Mouse (Mus musculus) kidney, adult 2 months (tissue): ENCODE results near the gene Limd1. TPM values are rescaled to one million over a fixed set of nuclear protein-coding genes. Genes with fewer than 3 reads are reported as not detected.
A peak's percentile ranks its signal among the peaks of the same experiment; 100 is the strongest.

Experiments used
- DNase-seq: peaks from one replicate; pipeline ENCODE4 v3.0.0; 2021
- H3K27ac ChIP-seq: fragments of 200-500 bp; 2 replicates; pipeline ENCODE4 v1.5.1; 2012; ENCODE audit warnings: low read depth, low read length, control low read depth, inconsistent platforms; ENCODE audit not compliant: insufficient read depth
- H3K27me3 ChIP-seq: fragments of 200-500 bp; replicated peaks from 2 replicates; pipeline ENCODE4 v1.6.1; 2012; ENCODE audit warnings: mild to moderate bottlenecking, moderate library complexity, low read length, inconsistent platforms; ENCODE audit not compliant: control insufficient read depth, insufficient read depth
- H3K36me3 ChIP-seq: fragments of 200-500 bp; 2 replicates; pipeline ENCODE4 v1.6.1; 2012; ENCODE audit warnings: mild to moderate bottlenecking, moderate library complexity, low read length, inconsistent platforms; ENCODE audit not compliant: control insufficient read depth, insufficient read depth
- H3K4me1 ChIP-seq: fragments of 200-500 bp; 2 replicates; pipeline ENCODE4 v1.6.1; 2011; ENCODE audit warnings: low read length; ENCODE audit not compliant: control insufficient read depth, insufficient read depth
- H3K4me3 ChIP-seq: fragments of 200-500 bp; 2 replicates; pipeline ENCODE4 v1.5.1; 2011; ENCODE audit warnings: mild to moderate bottlenecking, low read depth, low read length, control low read depth; ENCODE audit not compliant: insufficient read depth
- CTCF ChIP-seq: fragments of 200-500 bp; conservative IDR thresholded peaks from 2 replicates; pipeline ENCODE4 v1.5.1; 2011; ENCODE audit warnings: low read depth, mild to moderate bottlenecking, control low read depth, low read length, moderate library complexity, mixed read lengths; ENCODE audit not compliant: insufficient read depth, insufficient read length
- POLR2A ChIP-seq: fragments of 200-500 bp; IDR thresholded peaks from one replicate; pipeline ENCODE4 v1.6.1; 2011; ENCODE audit warnings: low read depth, low read length, control low read depth
- WGBS: fragments of 180-500 bp; shearing (Covaris S2); methylation state at CpG from one replicate; pipeline ENCODE4 v1.1.7; 2018; 5-methylcytosine and 5-hydroxymethylcytosine counted together
- polyA plus RNA-seq: library from polyadenylated mRNA; depleted of rRNA; stranded (reverse); fragments of >200 nt; gene quantifications from 2 replicates; pipeline ENCODE4 v1.2.3, GENCODE M21; 2012

Gene Limd1
- polyA plus RNA-seq, 1 experiment: 56.9 TPM

- H3K27me3 ChIP-seq: no peaks in the 10 kb centered on the region
- 35% methylated on average over 4 of the region's 4 CpGs for WGBS
- H3K4me3 ChIP-seq: no peak overlapping the region
- DNase-seq: no peak
- no peak overlapping the region for H3K27ac ChIP-seq
- TF ChIP-seq CTCF (0 out of 2 replicates have a peak, but pooled peaks have one; percentile 4), POLR2A (no peak)
- H3K4me1 ChIP-seq: peaks cover 30% of the 10 kb centered on the region
- no peaks in the 10 kb centered on the region for H3K36me3 ChIP-seq
These were observed 28.0 kb downstream of the Limd1 start for GRCm38 (mm10) chr9:123506270-123507146.

- Histone ChIP-seq H3K4me3 (no peak overlapping the region), H3K36me3 (no peaks in the 10 kb centered on the region), H3K27me3 (no peaks in the 10 kb centered on the region), H3K4me1 (peaks cover 30% of the 10 kb centered on the region), H3K27ac (no peak overlapping the region)
- 65% methylated on average over 2 of the region's 2 CpGs for WGBS
- DNase-seq: peak; percentile 27
- TF ChIP-seq CTCF: peak; percentile 41
- TF ChIP-seq POLR2A: no peak
These were observed 28.9 kb downstream of the Limd1 start for GRCm38 (mm10) chr9:123507380-123507779.

GRCm38 (mm10) chr9:123508986-123509385 is 30.5 kb downstream of the Limd1 start:
- WGBS: 82% methylated on average over 2 of the region's 2 CpGs
- Histone ChIP-seq H3K4me1 (peaks cover 30% of the 10 kb centered on the region), H3K27me3 (no peaks in the 10 kb centered on the region), H3K27ac (no peak overlapping the region), H3K36me3 (no peaks in the 10 kb centered on the region), H3K4me3 (no peak overlapping the region)
- no peak for DNase-seq
- TF ChIP-seq CTCF (no peak), POLR2A (no peak)

- H3K27me3 ChIP-seq: no peaks in the 10 kb centered on the region
- no peaks in the 10 kb centered on the region for H3K36me3 ChIP-seq
- H3K27ac ChIP-seq: peak overlapping the region; percentile 73
- H3K4me3 ChIP-seq: no peak overlapping the region
- TF ChIP-seq CTCF: no peak
- TF ChIP-seq POLR2A: no peak
- peak; percentile 52 for DNase-seq
- 25% methylated on average over 8 of the region's 8 CpGs for WGBS
- H3K4me1 ChIP-seq: peaks cover 28% of the 10 kb centered on the region
These were observed 31.4 kb downstream of the Limd1 start for GRCm38 (mm10) chr9:123509638-123510604.

- Histone ChIP-seq H3K4me3 (no peak overlapping the region), H3K4me1 (peaks cover 22% of the 10 kb centered on the region), H3K27ac (peak overlapping the region; percentile 48; the same call in 1 of the 2 replicates), H3K36me3 (no peaks in the 10 kb centered on the region), H3K27me3 (no peaks in the 10 kb centered on the region)
- TF ChIP-seq CTCF (no peak), POLR2A (no peak)
- no peak for DNase-seq
- 40% methylated on average over 5 of the region's 5 CpGs for WGBS
These were observed 32.4 kb downstream of the Limd1 start for GRCm38 (mm10) chr9:123510926-123511325.

- TF ChIP-seq CTCF (no peak), POLR2A (no peak)
- H3K4me3 ChIP-seq: no peak overlapping the region
- no peak for DNase-seq
- H3K27ac ChIP-seq: no peak overlapping the region
- H3K27me3 ChIP-seq: no peaks in the 10 kb centered on the region
- H3K36me3 ChIP-seq: no peaks in the 10 kb centered on the region
- H3K4me1 ChIP-seq: peaks cover 22% of the 10 kb centered on the region
- 78% methylated on average over 2 of the region's 2 CpGs for WGBS
These were observed 34.0 kb downstream of the Limd1 start for GRCm38 (mm10) chr9:123512482-123512881.
